Mouse (Mus musculus): Measurements from ENCODE around the gene Dnpep. TPM values are rescaled to one million over a fixed set of nuclear protein-coding genes. Genes with fewer than 3 reads are reported as not detected.

Dnpep gene
- 14.7 TPM for polyA plus RNA-seq (2015; fragmentation: Illumina TruSeq; extraction: RNeasy Lipid Tissue Mini Kit (QIAGEN cat#74804); ENCODE audit: insufficient read depth, low replicate concordance)

DNA sequence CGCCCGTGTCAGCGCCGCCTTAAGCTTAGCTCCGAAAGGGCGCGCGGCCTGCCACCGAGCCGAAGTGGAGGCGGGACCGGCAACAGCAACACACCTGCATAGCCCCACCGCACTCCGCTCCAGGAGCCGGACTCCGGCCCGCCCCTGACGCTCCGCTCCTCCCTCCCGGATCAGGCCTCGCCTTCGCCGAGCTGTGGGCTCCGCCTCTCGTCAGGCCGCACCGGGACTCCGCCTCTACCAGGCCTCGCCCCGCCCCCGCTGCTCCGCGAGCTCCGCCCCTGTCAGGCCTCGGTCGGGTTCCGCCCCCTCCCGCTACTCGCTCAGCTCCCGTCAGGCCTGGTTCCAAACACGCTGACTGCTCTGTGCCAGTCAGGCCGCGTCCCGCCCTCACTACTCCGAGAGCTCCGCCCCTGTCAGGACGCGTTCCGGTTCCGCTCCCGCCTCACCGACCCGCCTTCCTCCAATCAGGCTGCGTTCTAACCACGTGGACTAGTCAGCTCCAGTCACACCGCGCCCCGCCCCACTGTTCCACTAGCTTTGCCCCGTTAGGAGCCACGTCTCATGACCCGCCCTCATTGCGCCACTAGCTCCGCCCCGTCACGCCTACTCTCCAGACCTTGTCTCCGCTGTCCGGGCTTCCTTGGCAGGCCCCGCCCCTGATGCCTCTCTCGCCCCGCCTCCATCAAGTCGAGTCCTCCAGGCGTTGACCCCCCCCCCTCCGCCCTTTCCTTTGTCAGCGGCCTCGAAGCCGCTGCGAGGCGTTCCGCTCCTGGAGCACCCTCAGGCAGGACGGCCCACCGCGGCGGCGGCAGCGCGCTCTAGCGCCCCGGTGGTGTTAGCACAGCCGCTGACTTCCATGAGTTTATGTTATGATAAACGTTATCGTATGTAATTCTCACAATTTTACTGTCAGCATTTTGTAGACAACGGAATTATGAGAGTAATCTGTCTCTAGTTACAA lies at the start of gene Dnpep:
Gene Dnpep (minus strand): TSS at position 750 of the 961 bp plus-strand sequence.

DNA sequence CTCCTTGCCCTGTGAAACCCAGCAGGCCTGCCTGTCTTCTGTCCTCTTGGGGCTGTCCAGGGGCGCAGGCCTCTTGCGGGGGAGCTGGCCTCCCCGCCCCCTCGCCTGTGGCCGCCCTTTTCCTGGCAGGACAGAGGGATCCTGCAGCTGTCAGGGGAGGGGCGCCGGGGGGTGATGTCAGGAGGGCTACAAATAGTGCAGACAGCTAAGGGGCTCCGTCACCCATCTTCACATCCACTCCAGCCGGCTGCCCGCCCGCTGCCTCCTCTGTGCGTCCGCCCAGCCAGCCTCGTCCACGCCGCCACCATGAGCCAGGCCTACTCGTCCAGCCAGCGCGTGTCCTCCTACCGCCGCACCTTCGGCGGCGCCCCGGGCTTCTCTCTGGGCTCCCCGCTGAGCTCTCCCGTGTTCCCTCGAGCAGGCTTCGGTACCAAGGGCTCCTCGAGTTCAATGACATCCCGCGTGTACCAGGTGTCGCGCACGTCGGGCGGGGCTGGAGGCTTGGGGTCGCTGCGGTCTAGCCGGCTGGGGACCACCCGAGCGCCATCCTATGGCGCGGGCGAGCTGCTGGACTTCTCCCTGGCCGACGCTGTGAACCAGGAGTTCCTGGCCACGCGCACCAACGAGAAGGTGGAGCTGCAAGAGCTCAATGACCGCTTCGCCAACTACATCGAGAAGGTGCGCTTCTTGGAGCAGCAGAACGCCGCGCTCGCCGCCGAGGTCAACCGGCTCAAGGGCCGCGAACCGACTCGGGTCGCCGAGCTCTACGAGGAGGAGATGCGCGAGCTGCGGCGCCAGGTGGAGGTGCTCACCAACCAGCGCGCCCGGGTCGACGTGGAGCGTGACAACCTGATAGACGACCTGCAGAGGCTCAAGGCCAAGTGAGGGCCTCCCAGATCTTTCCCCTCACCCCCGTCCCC lies 42.6 kb upstream of the Dnpep start, which contains the start of gene Des:
Gene Des (plus strand): TSS at position 218 of the 920 bp plus-strand sequence.

DNA sequence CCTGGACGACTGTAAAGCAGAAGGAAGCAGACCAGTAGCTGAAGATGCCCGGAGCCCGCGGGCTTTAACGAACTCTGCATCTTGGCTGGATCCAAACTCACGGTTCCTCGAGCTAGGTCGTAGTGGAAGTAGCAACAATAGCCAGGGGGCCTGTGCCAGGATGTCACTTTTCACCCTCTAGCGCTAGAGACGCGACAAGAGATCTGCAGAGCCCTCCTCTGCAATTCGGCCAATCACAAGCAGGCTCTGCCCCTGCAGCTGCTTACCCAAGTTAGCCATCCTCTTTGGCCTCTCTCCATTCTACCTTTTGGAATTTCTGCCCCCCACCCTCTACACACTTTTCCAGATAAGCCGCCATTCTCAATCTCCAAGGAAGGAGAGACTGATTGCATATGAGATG lies 39.6 kb downstream of the Dnpep start, which contains the start of gene Resp18:
Gene Resp18 (minus strand): TSS at position 188 of the 400 bp plus-strand sequence.

DNA sequence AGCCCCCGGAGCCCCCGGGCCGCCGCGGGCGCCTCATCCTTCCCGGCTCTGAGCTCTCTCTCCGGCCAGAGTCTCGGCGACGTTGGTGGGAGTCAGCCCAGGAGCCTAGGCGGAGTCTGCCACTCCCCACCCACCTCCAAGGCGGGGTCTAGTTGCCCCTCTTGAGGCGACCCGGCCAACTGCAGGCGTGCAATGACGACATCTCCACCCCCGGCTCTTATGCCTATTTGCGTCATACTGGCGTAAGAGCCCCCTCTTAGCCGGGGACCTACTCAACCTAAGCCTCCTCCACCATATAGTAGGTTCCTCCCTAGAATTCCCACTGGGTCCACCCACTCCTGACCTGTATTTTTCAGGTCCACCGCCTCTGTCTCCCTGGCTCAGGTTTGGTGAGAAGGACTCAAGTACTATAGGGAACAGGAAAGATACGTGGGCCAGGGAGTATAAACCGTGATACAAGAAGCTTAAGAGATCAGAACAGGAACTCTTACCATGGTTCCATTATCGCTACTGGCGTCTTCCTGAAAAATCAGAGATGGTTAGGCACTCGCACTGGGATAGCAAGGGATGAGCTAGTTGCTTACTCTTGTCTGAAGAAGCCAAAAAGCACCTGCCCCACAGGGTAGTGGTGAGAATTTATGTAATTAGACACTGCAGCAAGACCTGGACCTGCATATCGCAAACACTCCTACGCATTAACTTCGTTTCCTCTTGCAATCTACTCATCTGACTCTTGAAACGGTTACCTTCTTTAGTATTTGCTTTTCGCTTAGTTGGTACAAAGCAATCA lies 53.5 kb downstream of the Dnpep start, which contains the start of gene Ptprn:
Gene Ptprn (minus strand): TSS at position 412 of the 790 bp plus-strand sequence.

Other genes starting within 250 kb of the Dnpep start
- gene Nhej1, start 192.8 kb downstream of the Dnpep start, polyA plus RNA-seq (2015; fragmentation: Illumina TruSeq; extraction: RNeasy Lipid Tissue Mini Kit (QIAGEN cat#74804); ENCODE audit: insufficient read depth, low replicate concordance) = 5.4 TPM
- 0.33 TPM for gene Slc23a3, start 184.1 kb downstream of the Dnpep start, polyA plus RNA-seq (2015; fragmentation: Illumina TruSeq; extraction: RNeasy Lipid Tissue Mini Kit (QIAGEN cat#74804); ENCODE audit: insufficient read depth, low replicate concordance)
- gene Cnppd1, start 175.3 kb downstream of the Dnpep start, polyA plus RNA-seq (2015; fragmentation: Illumina TruSeq; extraction: RNeasy Lipid Tissue Mini Kit (QIAGEN cat#74804); ENCODE audit: insufficient read depth, low replicate concordance) = 63.6 TPM
- gene Retreg2, start 175.2 kb downstream of the Dnpep start, polyA plus RNA-seq (2015; fragmentation: Illumina TruSeq; extraction: RNeasy Lipid Tissue Mini Kit (QIAGEN cat#74804); ENCODE audit: insufficient read depth, low replicate concordance) = 43.0 TPM
- 16.0 TPM for gene Zfand2b, start 149.3 kb downstream of the Dnpep start, polyA plus RNA-seq (2015; fragmentation: Illumina TruSeq; extraction: RNeasy Lipid Tissue Mini Kit (QIAGEN cat#74804); ENCODE audit: insufficient read depth, low replicate concordance)
- 7.9 TPM for gene Abcb6, start 137.6 kb downstream of the Dnpep start, polyA plus RNA-seq (2015; fragmentation: Illumina TruSeq; extraction: RNeasy Lipid Tissue Mini Kit (QIAGEN cat#74804); ENCODE audit: insufficient read depth, low replicate concordance)
- 38.1 TPM for gene Ankzf1, start 125.8 kb downstream of the Dnpep start, polyA plus RNA-seq (2015; fragmentation: Illumina TruSeq; extraction: RNeasy Lipid Tissue Mini Kit (QIAGEN cat#74804); ENCODE audit: insufficient read depth, low replicate concordance)
- 12.6 TPM for gene Atg9a, start 125.8 kb downstream of the Dnpep start, polyA plus RNA-seq (2015; fragmentation: Illumina TruSeq; extraction: RNeasy Lipid Tissue Mini Kit (QIAGEN cat#74804); ENCODE audit: insufficient read depth, low replicate concordance)
- 25.5 TPM for gene Glb1l, start 107.2 kb downstream of the Dnpep start, polyA plus RNA-seq (2015; fragmentation: Illumina TruSeq; extraction: RNeasy Lipid Tissue Mini Kit (QIAGEN cat#74804); ENCODE audit: insufficient read depth, low replicate concordance)
- gene Stk16, start 107.2 kb downstream of the Dnpep start, polyA plus RNA-seq (2015; fragmentation: Illumina TruSeq; extraction: RNeasy Lipid Tissue Mini Kit (QIAGEN cat#74804); ENCODE audit: insufficient read depth, low replicate concordance) = 82.7 TPM
- gene Tuba4a, start 98.1 kb downstream of the Dnpep start, polyA plus RNA-seq (2015; fragmentation: Illumina TruSeq; extraction: RNeasy Lipid Tissue Mini Kit (QIAGEN cat#74804); ENCODE audit: insufficient read depth, low replicate concordance) = 76.6 TPM
- gene A630095N17Rik, start 85.9 kb downstream of the Dnpep start, polyA plus RNA-seq (2015; fragmentation: Illumina TruSeq; extraction: RNeasy Lipid Tissue Mini Kit (QIAGEN cat#74804); ENCODE audit: insufficient read depth, low replicate concordance) = not detected
- 31.4 TPM for gene Dnajb2, start 81.6 kb downstream of the Dnpep start, polyA plus RNA-seq (2015; fragmentation: Illumina TruSeq; extraction: RNeasy Lipid Tissue Mini Kit (QIAGEN cat#74804); ENCODE audit: insufficient read depth, low replicate concordance)
- not detected for gene Ptprn, start 53.5 kb downstream of the Dnpep start, polyA plus RNA-seq (2015; fragmentation: Illumina TruSeq; extraction: RNeasy Lipid Tissue Mini Kit (QIAGEN cat#74804); ENCODE audit: insufficient read depth, low replicate concordance)
- not detected for gene Resp18, start 39.6 kb downstream of the Dnpep start, polyA plus RNA-seq (2015; fragmentation: Illumina TruSeq; extraction: RNeasy Lipid Tissue Mini Kit (QIAGEN cat#74804); ENCODE audit: insufficient read depth, low replicate concordance)
- gene Des, start 42.3 kb upstream of the Dnpep start, polyA plus RNA-seq (2015; fragmentation: Illumina TruSeq; extraction: RNeasy Lipid Tissue Mini Kit (QIAGEN cat#74804); ENCODE audit: insufficient read depth, low replicate concordance) = 23.7 TPM
- gene Speg, start 57.3 kb upstream of the Dnpep start, polyA plus RNA-seq (2015; fragmentation: Illumina TruSeq; extraction: RNeasy Lipid Tissue Mini Kit (QIAGEN cat#74804); ENCODE audit: insufficient read depth, low replicate concordance) = 4.5 TPM
- gene Gmppa, start 117.9 kb upstream of the Dnpep start, polyA plus RNA-seq (2015; fragmentation: Illumina TruSeq; extraction: RNeasy Lipid Tissue Mini Kit (QIAGEN cat#74804); ENCODE audit: insufficient read depth, low replicate concordance) = 50.7 TPM
- not detected for gene Asic4, start 132.4 kb upstream of the Dnpep start, polyA plus RNA-seq (2015; fragmentation: Illumina TruSeq; extraction: RNeasy Lipid Tissue Mini Kit (QIAGEN cat#74804); ENCODE audit: insufficient read depth, low replicate concordance)
- gene Chpf, start 161.3 kb upstream of the Dnpep start, polyA plus RNA-seq (2015; fragmentation: Illumina TruSeq; extraction: RNeasy Lipid Tissue Mini Kit (QIAGEN cat#74804); ENCODE audit: insufficient read depth, low replicate concordance) = 1.1 TPM
- gene Tmem198, start 161.5 kb upstream of the Dnpep start, polyA plus RNA-seq (2015; fragmentation: Illumina TruSeq; extraction: RNeasy Lipid Tissue Mini Kit (QIAGEN cat#74804); ENCODE audit: insufficient read depth, low replicate concordance) = 0.21 TPM
- gene Obsl1, start 188.5 kb upstream of the Dnpep start, polyA plus RNA-seq (2015; fragmentation: Illumina TruSeq; extraction: RNeasy Lipid Tissue Mini Kit (QIAGEN cat#74804); ENCODE audit: insufficient read depth, low replicate concordance) = 1.4 TPM
- gene Inha, start 189.1 kb upstream of the Dnpep start, polyA plus RNA-seq (2015; fragmentation: Illumina TruSeq; extraction: RNeasy Lipid Tissue Mini Kit (QIAGEN cat#74804); ENCODE audit: insufficient read depth, low replicate concordance) = 0.32 TPM
- gene Stk11ip, start 203.5 kb upstream of the Dnpep start, polyA plus RNA-seq (2015; fragmentation: Illumina TruSeq; extraction: RNeasy Lipid Tissue Mini Kit (QIAGEN cat#74804); ENCODE audit: insufficient read depth, low replicate concordance) = 32.4 TPM
- gene Slc4a3, start 228.3 kb upstream of the Dnpep start, polyA plus RNA-seq (2015; fragmentation: Illumina TruSeq; extraction: RNeasy Lipid Tissue Mini Kit (QIAGEN cat#74804); ENCODE audit: insufficient read depth, low replicate concordance) = 0.81 TPM

All from spleen, adult 10 weeks (tissue).